Mouse (Mus musculus): ENCODE results near the gene Ddx41.

The Ddx41 gene

DNA sequence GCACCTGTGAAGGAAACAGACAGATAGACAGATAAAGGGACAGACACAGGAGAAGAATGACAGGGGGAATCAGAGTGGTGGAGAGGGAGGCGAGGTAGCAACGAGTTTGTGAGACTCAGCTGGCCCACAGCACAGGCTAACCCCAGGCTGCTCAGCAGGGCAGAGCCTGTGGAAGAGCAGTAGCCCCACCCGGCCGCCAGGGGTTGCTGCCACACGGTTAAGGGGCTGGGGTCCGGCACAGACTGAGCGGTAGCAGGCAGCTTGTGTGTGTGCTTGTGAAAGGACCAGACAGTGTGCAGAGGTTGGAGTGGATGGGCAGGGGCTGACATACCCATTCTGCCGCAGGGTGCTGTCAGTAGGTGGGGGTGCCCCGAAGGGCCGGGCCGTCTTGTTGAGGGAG, 28.6 kb downstream of the Ddx41 start:
- no peak for DNase-seq (ENCODE audit: low spot score in 2 of 2)

GRCm38 (mm10) chr13:55506697-55507096, 29.8 kb downstream of the Ddx41 start:
- no peak for DNase-seq (ENCODE audit: low spot score in 2 of 2)

- no peak for DNase-seq (ENCODE audit: low spot score in 2 of 2)
These were observed 30.6 kb downstream of the Ddx41 start for GRCm38 (mm10) chr13:55505810-55506209.

DNA sequence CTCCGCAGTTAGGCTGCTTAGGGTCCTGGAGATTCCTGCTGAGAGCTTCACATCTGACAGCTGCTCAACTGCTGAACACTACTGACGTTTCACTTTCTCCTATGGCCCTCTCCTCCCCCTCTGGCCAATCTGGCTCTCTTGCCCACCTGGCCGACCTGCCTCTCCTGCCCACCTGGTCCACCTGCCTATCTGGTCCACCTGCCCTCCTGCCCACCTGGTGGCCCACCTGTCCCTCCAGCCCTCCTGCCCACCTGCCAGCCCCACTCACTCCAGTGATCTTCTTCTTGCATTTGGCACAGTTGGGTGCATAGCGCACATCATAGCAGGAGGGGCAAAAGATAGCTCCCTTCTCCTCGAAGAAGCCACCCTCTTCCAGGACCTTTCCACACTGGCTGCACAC, 32.1 kb downstream of the Ddx41 start:
- no peak for DNase-seq (ENCODE audit: low spot score in 2 of 2)

DNA sequence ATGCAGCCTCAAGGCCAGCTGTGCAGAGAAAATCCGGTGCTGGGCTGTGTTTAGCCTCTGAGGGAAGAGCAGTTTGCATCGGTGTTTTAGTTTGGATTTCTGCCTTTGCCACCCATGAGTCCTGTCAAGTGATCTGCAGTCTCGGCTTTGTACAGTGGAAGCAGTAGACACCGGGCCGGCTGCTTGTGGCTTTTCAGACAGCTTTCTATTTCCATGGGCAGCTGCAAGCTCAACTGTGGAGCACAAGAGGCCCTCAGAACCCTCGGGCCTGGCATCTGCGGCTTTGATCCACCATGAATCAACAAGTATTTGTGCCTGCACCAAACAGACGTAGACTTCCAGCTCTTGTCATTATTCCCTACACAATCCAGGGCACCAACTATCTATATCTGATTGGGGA, 34.1 kb downstream of the Ddx41 start:
- DNase-seq (ENCODE audit: low spot score in 2 of 2) = no peak

- DNase-seq (ENCODE audit: low spot score in 2 of 2) = no peak
These were observed 35.9 kb downstream of the Ddx41 start for GRCm38 (mm10) chr13:55500575-55500974.

DNA sequence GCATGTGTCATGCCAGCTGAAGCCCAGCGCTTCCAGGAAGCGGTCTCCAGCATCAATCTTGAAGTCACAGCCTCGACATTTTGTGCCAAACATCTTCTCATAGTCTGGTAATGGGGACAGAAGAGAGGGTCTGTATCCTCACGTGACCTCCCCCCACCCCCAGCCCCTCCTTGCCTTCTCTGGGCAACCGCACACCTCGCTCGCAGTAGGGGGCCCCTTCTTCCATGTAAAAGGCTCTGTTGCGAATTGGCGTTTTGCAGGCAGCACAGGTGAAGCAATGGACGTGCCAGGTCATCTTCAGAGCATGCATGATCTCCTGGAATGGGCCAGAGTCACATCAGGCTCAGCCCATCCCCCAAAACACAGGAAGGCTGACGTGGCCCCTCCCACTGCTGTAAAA, 37.6 kb downstream of the Ddx41 start:
- DNase-seq (ENCODE audit: low spot score in 2 of 2) = no peak

DNA sequence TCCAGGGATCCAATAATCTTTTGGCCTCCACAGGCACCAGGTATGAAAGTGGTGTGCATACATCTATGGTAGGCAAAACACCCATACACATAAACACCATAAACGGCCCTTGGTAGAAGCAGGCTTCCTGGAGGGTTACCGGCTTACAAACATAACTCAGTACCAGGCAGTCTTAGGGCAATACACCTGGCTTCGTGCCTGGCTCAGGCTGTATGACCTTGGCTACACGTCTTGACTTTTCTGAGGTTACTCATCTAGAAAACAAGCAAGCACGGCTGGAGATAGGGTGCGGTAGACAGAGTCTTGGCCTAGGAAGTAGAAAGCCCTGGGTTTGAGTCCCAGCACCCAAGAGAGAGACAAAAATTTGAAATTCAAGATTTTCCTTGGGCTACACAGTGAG, 39.8 kb downstream of the Ddx41 start:
- no peak for DNase-seq (ENCODE audit: low spot score in 2 of 2)

- DNase-seq (ENCODE audit: low spot score in 2 of 2) = no peak
These were observed 40.8 kb downstream of the Ddx41 start for GRCm38 (mm10) chr13:55495702-55496101.

DNA sequence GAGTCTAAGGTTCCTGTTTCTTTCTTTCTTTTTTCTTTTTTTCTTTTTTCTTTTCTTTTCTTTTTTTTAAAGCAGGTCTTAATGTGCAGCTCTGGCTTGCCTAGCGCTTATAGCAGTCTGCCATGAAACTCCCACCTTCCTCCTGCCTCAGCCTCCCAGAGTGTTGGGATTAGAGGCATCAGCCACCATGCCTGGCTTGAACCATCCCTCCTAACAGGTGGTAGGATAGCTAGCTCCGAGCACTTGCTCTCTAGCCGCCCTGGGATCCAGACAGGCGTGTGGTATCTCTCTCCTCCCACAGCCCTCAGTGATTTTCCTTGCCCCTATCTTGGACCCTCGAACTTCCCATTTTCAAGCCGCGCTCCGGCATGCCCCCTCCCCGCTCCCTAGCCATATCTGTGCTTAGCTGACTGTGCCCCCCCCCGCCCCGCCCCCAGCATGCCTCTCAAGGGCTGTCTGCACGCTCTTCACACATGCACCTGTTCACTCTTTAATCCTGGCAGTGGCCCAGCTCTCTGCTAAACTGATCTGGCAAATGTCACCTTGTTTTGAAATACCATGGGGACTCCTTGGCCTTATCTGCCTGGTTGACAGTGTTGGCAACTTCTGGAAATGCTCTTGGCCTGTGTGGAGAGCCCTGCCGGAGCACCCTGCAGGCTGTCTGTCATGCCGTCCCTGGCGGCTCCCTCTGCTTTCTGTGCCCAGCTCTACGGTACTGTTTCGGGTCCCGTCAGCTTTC, 41.4 kb downstream of the Ddx41 start:
- no peak for DNase-seq (ENCODE audit: low spot score in 2 of 2)

DNA sequence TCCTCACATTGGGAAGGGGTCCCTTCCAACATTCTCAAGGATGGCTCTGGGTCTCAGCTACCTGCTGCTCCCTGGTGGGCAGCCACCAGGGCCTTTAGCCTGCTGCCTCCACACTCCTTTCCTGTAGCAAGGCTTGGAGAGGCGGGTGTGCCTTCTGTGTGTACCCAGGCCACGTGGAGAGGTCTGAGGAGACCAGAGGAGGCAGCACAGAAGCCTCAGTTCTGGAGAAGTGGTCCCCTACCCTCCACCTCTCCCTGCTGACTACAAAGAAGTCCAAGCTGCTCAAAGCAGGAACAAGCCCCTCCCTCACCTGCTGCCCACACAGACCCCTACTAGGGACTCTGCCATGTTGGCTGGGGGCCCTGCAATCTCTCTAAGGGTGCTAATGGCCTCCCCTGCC, 42.2 kb downstream of the Ddx41 start:
- no peak for DNase-seq (ENCODE audit: low spot score in 2 of 2)

DNA sequence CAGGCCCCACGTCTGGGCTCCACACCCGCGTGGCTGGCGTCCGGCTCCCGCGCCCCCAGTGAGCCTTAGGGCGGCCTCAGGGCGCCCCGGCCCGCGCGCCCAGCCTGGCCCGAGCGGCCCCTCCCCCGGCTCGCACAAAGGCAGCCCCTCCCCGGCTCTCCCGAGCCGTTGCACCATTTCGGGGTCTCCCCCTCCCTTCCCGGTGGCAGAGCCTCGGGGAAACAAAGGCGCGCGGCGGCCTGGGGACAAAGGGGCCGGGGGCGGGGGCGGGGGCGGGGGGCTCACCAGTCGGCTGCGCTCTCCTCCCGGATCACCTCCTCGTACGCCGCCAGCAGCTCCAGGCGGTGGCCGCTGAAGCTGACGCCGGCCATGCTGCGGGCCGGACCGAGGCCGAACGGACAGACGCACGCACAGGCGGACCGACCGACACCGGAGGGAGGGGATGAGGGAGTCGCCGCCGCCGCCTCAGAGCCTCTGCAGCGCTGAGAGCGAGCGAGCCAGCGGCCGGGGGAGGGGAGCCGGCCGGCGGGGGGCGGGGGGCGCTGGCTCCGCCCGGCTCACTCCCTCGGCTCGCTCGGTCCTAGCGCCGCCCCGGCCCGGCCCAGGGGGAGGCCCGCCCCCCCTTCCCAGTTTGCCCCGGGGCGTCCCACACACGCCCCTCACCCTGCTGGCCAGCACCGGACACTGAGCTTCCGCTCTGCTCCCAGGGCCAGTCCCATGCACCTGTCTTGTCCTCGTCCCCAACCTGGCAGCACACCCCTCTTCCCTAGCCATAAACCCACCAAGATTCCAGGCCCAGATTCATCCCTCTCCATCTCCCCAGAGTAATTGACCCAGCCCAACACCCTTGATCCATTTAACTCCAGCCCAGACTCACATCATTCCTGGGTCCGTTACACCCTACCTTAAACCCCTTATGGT, 48.6 kb downstream of the Ddx41 start, which contains the start of gene Dbn1:
Gene Dbn1 (minus strand): TSS at position 534 of the 921 bp plus-strand sequence.
- no peak for DNase-seq (ENCODE audit: low spot score in 2 of 2)

DNA sequence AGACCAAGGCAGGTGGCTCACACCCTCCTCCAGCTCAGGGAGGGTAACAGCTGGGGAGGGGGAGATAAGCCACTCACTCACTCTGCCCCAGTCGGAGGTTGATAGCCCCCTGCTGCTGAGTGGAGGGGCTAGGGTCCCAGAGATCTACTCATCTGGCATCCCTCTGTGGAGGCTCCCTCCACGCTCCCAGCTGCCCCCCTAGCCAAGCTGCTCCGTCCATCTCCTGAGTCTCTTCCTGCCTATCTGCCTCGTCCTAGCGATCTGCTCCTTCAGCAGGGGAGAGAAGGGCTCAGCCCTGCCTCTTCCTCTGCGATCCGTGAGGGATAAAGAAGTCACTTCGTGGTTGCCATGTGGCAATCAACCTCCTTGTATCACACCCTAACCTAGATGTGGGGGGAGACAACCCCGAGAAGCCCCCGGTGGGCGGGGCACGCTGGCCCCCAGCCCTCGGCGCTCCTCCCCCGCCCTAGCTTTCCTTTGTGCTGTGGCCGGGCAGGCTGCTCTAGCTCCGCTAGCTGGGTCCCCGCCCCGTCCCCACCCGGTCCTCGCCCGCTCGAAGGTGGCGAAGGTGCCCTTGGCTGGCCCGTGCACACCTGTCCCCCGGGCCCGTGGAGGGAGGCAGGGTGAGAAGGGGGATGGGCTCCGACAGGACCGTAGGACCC, 49.4 kb downstream of the Ddx41 start:
- no peak for DNase-seq (ENCODE audit: low spot score in 2 of 2)

DNA sequence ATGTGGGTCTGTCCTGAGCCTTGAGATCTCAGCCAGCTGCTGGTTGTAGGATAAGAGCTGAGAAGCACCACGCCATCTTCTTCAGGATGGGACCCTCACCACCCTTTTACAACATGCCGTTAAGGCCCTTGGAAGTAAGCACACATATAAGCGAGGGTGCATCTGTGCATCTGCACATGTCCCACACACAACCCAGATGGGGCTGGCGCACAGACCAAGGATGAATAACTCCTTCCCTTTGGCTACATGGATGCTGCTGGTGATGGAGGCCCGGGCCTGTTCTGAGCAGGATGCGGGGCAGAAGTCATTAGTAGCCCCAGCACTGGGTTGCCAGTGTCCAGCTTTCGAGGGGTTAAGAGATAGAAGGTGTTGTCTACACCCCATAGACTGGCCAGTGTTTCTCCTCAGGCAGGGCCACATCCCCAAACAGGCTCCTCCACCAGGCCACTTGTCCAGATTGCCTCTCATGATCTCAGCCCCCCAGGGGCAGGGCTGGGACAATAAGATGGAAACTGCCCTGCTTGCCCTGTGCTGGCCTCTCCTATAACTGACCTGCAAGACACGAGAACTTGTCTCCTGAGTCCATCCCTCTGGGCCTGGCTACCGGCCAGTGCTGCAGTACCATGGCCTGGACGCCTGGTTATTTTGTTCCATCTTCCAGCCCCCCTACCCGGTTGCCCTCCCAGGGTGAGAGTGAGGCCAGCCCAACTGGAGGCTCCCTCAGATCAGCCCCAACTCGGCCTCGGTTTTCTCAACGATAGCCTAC, 50.2 kb downstream of the Ddx41 start:
- DNase-seq (ENCODE audit: low spot score in 2 of 2) = no peak

DNA sequence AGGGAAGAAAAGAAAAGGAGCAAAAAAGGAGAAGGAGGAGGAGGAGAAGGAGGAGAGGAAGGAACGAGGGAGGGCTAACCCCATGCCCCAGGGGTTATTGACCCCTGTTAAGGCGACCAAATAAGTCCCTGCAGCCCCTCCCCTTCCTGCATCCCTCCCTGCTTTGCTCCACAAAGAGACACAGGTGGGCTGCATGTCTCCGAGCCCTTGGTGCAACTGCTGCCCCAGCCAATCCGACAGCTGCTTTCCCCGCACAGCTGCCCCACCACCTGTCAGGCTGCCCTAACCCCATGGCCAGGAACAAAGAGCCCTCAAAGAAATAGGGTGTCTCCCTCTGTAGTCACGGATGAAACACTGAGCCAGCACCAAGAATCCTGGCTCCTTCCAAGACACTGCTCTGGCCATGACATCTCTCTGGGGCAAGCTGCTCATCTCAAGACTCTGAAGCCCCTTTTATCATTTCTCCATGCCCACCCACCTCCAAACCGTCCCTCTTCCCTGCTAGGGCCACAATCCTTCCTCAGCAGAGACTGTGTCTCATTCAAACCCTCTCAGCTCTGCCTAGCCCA, 51.9 kb downstream of the Ddx41 start:
- no peak for DNase-seq (ENCODE audit: low spot score in 2 of 2)

DNA sequence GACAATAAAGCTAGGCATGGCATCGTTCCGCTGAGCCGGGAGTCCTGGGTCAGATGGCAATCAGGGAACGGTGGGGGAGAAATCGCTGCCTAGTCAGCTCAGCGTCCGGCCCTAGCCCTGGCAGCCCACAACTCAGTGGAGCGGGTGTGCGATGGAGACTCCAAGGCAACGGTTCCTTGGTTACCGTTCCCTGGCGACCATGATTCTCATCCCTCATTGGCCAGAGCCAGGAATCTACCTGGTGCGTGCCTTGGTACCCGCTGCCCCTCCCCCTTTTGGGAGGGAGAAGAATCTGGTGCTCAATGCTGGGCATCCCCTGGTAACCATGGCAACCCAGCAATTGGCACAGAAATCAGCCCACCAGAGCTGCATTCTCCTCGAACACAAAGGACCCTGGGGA, 52.9 kb downstream of the Ddx41 start:
- DNase-seq (ENCODE audit: low spot score in 2 of 2) = no peak

- DNase-seq (ENCODE audit: low spot score in 2 of 2) = no peak
These were observed 53.4 kb downstream of the Ddx41 start for GRCm38 (mm10) chr13:55483071-55483470.

- no peak for DNase-seq (ENCODE audit: low spot score in 2 of 2)
These were observed 53.9 kb downstream of the Ddx41 start for GRCm38 (mm10) chr13:55482542-55482941.

All from spleen, postnatal 10 days (tissue).